Comparison of ENCODE assay signal across 13 mouse cellular contexts in the genomic region with DNA sequence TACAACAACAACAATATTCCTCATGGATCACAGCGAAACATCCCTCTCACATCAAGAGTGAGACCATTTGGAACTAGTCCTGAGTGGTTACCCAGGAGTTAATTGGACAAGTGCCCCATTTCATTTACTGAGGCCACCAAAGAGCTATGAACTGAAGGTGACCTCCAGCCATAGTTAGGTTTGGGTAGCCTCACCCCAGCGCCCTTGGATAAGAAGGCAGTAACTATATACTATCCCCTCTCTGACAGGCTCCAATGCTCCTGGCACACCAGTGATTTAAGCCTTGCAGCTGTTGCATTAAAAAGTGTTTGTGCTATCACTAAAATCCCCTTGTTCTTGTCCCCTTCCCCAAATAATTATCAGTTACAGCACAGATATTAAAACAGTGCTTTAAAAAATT.
"Had no signal": no experiment of that assay in that cellular context is flagged by ENCODE, and none has a peak within 500 bp of the region (broad histone marks: within the 10 kb centered on the region; RNA-seq: fewer than 3 reads in every experiment).

No protein-coding gene starts in this region.

- ATAC-seq: intestine, postnatal 0 days had no signal

- H3K27me3 ChIP-seq: limb, embryonic 13.5 days; liver, embryonic 13.5 days had no signal

- H3K36me3 ChIP-seq: limb, embryonic 13.5 days; liver, embryonic 13.5 days had no signal

- DNase-seq: kidney, adult 8-10 months; kidney, postnatal 36 days; left cerebral cortex, postnatal 4 days; liver, embryonic 13.5 days; lung, adult 2 months; lung, postnatal 14 days; lung, postnatal 4 days; midbrain, embryonic 14.5 days; thymus, adult 18-20 months; thymus, postnatal 36 days had no signal

- H3K4me3 ChIP-seq: limb, embryonic 13.5 days; liver, embryonic 13.5 days had no signal

- H3K27ac ChIP-seq: limb, embryonic 13.5 days; liver, embryonic 13.5 days had no signal

- H3K9ac ChIP-seq: limb, embryonic 13.5 days; liver, embryonic 13.5 days had no signal

- H3K9me3 ChIP-seq: limb, embryonic 13.5 days; liver, embryonic 13.5 days had no signal

- H3K4me1 ChIP-seq: limb, embryonic 13.5 days; liver, embryonic 13.5 days had no signal

- H3K4me2 ChIP-seq: limb, embryonic 13.5 days; liver, embryonic 13.5 days; midbrain, embryonic 11.5 days had no signal
